ENCODE assay signal across 17 mouse cellular contexts in the genomic region with DNA sequence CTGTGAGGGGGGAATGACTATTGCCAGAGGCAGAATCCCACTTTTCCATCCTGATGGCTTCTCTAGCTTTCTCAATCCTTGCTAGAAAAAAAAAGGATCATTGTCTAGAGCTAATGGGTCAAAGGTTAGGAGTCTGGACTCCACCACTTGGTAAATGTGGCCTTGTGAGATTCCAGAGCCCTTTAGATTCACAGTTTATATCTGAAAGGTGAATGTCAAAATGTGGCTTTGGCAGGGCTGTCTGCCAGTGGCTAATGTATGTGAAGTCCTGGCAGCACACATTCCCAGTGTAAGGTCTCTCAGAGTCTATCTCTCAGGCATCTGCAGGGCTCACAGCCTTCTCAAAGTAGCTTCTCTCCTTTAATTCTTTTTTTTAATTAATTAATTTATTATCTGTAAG.
"Had no signal": no experiment of that assay in that cellular context is flagged by ENCODE, and none has a peak within 500 bp of the region (broad histone marks: within the 10 kb centered on the region; RNA-seq: fewer than 3 reads in every experiment).

No protein-coding gene starts in this region.

- DNase-seq: kidney, adult 8-10 months; kidney, postnatal 25 days; layer of hippocampus, adult 9-11 months; layer of hippocampus, postnatal 36 days; lung, adult 2 months; lung, postnatal 14 days; right cerebral cortex, postnatal 4 days; spleen, adult 18-20 months; thymus, postnatal 4 days had no signal

- H3K9ac ChIP-seq: liver, embryonic 15.5 days; midbrain, embryonic 13.5 days; neural tube, embryonic 15.5 days had no signal

- H3K36me3 ChIP-seq: liver, embryonic 15.5 days; midbrain, embryonic 13.5 days; neural tube, embryonic 15.5 days had no signal

- H3K4me3 ChIP-seq: liver, embryonic 15.5 days; megakaryocyte, embryonic 14.5 days; midbrain, embryonic 13.5 days; myocyte; neural tube, embryonic 15.5 days had no signal

- H3K4me2 ChIP-seq: liver, embryonic 11.5 days; liver, embryonic 15.5 days; midbrain, embryonic 13.5 days; neural tube, embryonic 15.5 days had no signal

- ATAC-seq: intestine, postnatal 0 days; midbrain, embryonic 13.5 days had no signal

- H3K27ac ChIP-seq: liver, embryonic 15.5 days; macrophage; midbrain, embryonic 13.5 days; neural tube, embryonic 15.5 days had no signal

- H3K4me1 ChIP-seq: liver, embryonic 15.5 days had no signal

- H3K9me3 ChIP-seq: liver, embryonic 15.5 days; midbrain, embryonic 13.5 days; neural tube, embryonic 15.5 days had no signal
